Mouse (Mus musculus) cortical plate, adult 2 months (tissue): ENCODE measurements around the gene Slc17a1. TPM values are rescaled to one million over a fixed set of nuclear protein-coding genes. Genes with fewer than 3 reads are reported as not detected.

Experiments used
- H3K27ac ChIP-seq: fragments of 200-500 bp; 2 replicates; pipeline ENCODE4 v1.5.1; 2012; ENCODE audit warnings: low read length, control low read depth, inconsistent platforms; ENCODE audit not compliant: insufficient read depth
- H3K4me1 ChIP-seq: fragments of 200-500 bp; 2 replicates; pipeline ENCODE4 v1.6.1; 2011; ENCODE audit warnings: low read length; ENCODE audit not compliant: control insufficient read depth, insufficient read depth
- H3K4me3 ChIP-seq: fragments of 200-500 bp; 2 replicates; pipeline ENCODE4 v1.5.1; 2011; ENCODE audit warnings: mild to moderate bottlenecking, low read length, control low read depth; ENCODE audit not compliant: insufficient read depth
- CTCF ChIP-seq: fragments of 200-500 bp; IDR thresholded peaks from 2 replicates; pipeline ENCODE4 v1.5.1; 2011; ENCODE audit warnings: mild to moderate bottlenecking, control low read depth, low read length; ENCODE audit not compliant: insufficient read depth; ENCODE audit errors: extremely low read depth
- POLR2A ChIP-seq: fragments of 200-500 bp; IDR thresholded peaks from 2 replicates; pipeline ENCODE4 v1.6.1; 2011; ENCODE audit warnings: mild to moderate bottlenecking, low read length, control low read depth; ENCODE audit not compliant: insufficient read depth; ENCODE audit errors: extremely low read depth
- polyA plus RNA-seq: library from polyadenylated mRNA; depleted of rRNA; stranded (reverse); fragments of >200 nt; gene quantifications from 2 replicates; pipeline ENCODE4 v1.2.3, GENCODE M21; 2012

The Slc17a1 gene
- polyA plus RNA-seq, 1 experiment: not detected

DNA sequence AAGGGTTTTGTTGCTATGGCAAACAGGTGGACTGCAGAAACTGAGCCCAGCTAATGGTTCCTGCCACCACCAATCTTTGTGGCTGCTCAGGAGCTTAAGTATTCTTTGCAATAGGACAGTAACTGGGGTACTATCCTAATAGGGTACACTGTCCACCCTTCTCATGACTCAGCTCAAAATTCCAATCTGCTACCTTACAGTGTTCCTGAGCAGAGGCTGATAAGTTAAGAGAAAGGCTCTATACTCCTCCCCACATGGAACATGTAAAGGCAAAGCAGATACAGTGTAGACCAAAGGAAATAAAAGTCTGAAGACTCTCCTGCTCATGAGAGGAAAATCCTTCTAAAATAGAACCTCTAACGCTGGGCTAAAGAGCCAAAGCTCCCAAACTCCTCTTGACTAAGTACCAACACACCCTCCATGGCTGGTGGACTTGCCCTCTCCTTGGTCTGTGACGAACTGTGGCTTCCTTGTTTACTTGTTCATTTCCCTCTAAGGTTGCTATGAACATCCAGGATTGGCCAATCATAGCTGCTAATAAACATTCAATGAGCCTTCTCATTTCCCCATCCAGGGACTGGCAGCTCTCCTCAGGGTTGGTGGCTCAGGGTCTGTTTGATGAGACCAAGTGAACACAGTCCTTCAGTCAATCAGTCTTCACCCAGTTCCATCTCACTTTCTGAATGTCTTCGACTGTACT, 19.6 kb downstream of the Slc17a1 start:
- Histone ChIP-seq H3K4me3 (no peak overlapping the region), H3K27ac (no peak overlapping the region), H3K4me1 (no peaks in the 10 kb centered on the region)
- TF ChIP-seq CTCF (no peak), POLR2A (no peak)

DNA sequence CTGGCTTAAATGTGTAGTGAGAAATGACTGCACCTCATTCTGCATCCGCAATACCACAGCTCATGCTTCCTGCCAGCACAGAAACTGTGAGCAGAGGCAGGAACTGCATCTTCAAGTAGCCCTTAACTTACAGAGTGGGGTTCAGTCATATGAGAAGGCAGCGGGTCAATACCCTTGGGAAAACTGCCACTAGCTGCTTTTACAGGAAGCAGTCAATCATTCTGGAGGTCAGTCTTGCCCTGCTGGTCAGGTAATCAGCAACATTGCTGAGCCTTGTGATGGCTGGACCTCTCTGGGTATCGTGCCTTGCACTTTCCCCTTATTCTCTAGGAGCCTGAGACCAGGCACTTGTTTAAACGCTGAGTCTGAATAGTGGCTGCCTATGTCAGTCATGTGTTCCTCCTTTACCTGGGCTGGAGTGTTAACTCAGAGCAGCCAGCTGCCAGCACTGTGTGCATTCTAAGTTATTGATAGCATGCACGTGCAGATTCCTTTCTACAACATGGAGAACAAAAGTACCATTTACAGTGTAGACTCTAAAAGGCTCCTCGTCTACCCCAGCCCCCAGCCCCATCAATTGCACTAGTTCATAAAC, 21.6 kb downstream of the Slc17a1 start:
- Histone ChIP-seq H3K4me1 (no peaks in the 10 kb centered on the region), H3K27ac (no peak overlapping the region), H3K4me3 (no peak overlapping the region)
- TF ChIP-seq CTCF: no peak
- TF ChIP-seq POLR2A: no peak

DNA sequence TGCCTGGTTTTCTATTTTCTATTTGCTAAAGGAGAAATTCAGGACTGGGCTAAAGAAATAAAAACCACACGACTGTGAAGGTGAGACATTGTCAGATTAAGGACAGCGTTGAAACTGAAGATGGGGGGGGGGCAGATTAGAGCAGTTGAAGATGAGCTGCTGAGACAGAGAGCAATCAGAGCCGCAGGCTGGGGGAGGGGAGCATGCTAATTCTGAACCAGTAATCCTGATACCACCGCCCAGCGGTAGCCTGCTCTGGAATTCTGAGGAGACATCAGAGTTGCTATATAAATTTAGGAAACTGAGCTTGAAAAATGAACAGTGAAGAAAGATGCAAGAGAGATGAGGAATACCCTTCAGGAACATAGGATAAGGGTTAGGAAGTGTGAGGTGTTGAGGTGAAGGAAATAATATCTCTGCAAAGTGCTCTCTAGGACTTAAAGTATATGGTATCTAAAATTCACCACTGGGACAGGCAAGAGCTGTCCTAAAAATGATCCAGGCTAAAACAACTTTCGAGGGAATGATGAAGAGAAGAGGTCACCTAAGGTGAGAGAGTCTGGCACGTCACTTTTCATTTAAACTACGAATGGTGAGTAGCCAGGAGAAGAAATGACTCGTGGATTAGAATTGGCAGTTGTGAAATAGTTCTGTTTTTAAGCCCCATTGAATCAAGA, 25.2 kb downstream of the Slc17a1 start:
- H3K4me1 ChIP-seq: no peaks in the 10 kb centered on the region
- H3K4me3 ChIP-seq: no peak overlapping the region
- no peak for TF ChIP-seq CTCF
- TF ChIP-seq POLR2A: no peak
- no peak overlapping the region for H3K27ac ChIP-seq

DNA sequence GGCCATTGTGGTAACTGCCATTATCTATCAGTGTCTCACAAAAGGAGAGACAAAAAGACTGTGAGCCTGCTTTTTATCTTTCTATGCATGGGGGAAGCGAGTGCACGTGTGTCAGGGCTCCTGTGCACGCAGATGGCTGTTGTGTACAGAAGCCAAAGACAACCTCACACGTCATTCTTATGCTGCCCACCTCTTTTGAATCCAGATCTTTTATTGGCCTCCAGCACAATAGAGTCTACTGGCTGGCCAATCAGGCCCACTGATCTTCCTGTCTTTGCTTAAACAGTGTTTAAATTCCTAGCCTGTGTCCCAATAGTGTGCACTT, 25.7 kb downstream of the Slc17a1 start:
- Histone ChIP-seq H3K4me1 (no peaks in the 10 kb centered on the region), H3K4me3 (no peak overlapping the region), H3K27ac (no peak overlapping the region)
- TF ChIP-seq POLR2A (no peak), CTCF (no peak)

DNA sequence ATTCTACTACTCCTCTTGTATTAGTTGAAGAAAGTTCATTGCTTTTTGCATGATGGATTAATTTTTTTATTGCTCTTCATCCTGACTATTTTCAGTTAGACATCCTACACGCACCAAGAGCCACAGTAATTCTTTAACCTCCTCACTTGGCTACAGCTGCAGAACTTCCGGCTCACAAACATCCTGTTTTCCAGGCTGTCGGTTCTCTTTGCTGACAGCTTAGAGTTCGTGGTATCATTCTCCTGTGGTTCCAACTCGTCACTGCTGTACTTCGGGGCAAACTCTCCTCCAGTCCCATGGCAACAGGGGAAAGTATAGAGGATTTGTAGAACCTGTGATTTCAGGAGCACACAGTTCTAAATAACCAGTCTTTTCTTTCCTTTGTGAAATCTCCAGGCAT, 30.7 kb downstream of the Slc17a1 start:
- H3K4me1 ChIP-seq: no peaks in the 10 kb centered on the region
- no peak overlapping the region for H3K27ac ChIP-seq
- no peak for TF ChIP-seq CTCF
- TF ChIP-seq POLR2A: no peak
- H3K4me3 ChIP-seq: no peak overlapping the region

DNA sequence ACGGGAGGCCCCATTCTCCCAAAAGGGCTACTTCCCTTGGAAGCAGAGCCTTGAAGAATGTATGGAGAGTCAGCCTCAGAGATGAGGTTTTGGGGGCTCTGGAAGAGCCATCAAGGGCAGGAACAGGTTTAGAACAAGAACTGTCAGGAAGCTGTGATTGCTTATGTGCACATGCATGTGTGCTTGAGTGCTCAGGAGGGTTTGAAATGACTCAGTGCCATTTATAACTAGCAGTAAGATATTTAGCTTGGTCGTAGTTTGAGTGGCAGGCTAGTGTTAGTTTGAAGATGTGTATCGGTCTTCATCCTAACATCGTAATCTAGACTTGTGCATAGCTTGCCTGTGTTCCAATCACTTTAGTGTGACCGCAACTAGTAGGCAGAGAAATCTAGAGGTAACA, 39.4 kb downstream of the Slc17a1 start:
- H3K27ac ChIP-seq: no peak overlapping the region
- TF ChIP-seq POLR2A (no peak), CTCF (no peak)
- H3K4me1 ChIP-seq: no peaks in the 10 kb centered on the region
- no peak overlapping the region for H3K4me3 ChIP-seq

DNA sequence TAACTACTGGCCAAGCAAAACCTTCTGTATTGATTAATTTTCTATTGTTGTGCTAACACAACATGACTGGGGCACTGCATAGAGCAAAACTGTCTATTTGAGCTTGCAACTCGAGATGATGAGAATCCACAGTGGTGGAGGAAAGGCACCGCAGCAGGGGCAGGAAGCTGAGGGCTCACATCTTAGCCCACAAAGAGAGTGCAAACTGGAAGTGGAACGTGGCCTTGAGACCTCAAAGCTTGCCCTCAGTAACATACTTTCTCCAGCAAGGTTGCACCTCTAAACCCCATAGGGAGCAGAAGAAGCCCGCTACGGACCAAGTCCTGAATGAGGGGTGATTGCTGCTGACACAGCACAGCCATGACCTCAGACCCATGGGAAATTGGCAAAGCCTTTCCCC, 42.6 kb downstream of the Slc17a1 start:
- H3K4me1 ChIP-seq: no peaks in the 10 kb centered on the region
- H3K27ac ChIP-seq: no peak overlapping the region
- no peak overlapping the region for H3K4me3 ChIP-seq
- TF ChIP-seq CTCF (no peak), POLR2A (no peak)

DNA sequence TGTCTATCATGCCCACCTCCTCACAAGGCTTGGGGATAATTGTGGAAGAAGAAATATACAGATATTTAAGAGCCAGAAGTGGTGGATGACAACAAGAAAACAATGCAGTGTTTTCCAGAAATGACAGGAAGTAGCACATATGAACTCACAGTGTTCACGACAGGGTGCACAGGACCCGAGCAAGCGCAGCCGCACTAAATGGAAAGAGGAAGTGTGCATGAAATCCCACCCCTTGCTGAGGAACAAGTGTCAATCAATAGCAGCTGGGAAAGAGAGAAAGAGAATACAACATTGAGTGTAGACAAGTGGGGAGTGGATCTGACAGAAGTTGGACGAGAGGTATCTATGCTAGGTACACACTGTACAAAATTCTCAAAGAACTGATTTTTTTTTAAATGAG, 43.8 kb downstream of the Slc17a1 start:
- TF ChIP-seq POLR2A (no peak), CTCF (no peak)
- Histone ChIP-seq H3K4me3 (no peak overlapping the region), H3K4me1 (no peaks in the 10 kb centered on the region), H3K27ac (no peak overlapping the region)

DNA sequence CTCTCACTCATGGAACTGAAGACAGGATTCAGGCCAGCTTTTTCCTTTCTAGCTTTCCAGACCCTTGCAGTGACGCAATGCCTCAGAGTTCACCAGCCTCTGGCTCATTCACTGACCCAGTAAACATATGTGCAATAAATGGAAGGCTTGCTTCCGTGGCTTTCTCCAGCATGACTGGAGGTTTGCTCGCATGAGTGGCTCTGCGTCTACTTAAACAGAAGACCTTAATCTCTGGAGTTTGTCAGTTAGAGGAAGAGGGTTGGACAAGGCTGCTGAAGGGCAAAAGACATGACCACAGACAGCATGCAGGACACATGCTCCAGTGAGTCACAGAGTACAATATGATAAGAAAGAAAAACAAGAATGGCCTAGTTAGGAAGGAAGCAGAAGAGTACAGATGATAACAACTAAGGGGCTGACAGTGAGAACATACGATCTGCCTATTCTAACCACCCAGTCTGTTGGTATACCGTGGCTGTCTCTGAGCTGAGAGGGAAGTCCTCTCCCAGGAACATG, 46.3 kb downstream of the Slc17a1 start:
- Histone ChIP-seq H3K4me1 (no peaks in the 10 kb centered on the region), H3K27ac (no peak overlapping the region), H3K4me3 (no peak overlapping the region)
- TF ChIP-seq CTCF (no peak), POLR2A (no peak)

DNA sequence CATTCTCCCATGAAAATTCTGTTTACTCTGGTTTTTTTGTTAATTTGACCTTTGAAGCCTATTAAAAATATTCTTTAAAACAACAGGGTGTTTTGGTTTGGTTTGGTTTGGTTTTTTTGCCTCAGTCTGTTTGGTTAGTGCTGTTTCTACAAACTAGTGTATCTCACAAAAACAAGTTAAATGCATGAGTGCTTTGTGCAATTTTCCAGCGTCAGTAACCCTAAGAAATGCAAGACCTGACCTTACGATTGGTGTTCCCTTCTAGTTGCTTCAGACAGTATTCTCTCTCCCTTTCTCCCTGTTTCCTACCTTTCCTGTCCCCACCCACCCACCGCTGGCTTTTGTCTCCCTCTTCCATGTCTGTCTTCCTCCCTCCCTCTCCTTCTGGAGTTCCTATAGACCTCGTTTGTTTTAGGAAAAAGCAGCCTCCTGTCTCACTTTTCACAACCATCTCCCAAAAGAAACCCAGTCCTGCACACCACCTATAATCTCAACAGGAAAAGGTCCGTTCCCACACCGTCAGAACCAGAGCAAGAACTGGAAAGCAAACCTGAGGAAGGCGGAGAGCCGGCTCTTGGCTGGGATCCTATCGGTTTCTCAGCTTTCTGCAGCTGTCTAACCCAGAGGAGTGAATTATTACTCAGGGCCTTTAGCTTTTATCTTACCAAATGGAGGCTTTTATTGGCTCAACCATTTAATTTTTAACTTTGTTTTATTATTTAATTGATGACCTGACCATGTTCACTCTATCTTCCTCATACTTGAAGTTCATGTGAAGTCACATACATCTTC, 47.0 kb downstream of the Slc17a1 start, which contains the start of gene Slc17a4:
Gene Slc17a4 (minus strand): TSS at position 634 of the 792 bp plus-strand sequence.
- no peak within 1 kb of the TSS for H3K4me3 ChIP-seq
- H3K4me1 ChIP-seq: no peaks in the 10 kb centered on the region
- H3K27ac ChIP-seq: no peak within 1 kb of the TSS
- no peak for TF ChIP-seq POLR2A
- no peak for TF ChIP-seq CTCF
